Mouse (Mus musculus) brain, embryonic 14.5 days (tissue): ENCODE data around the gene Pld1.

Experiments
- CTCF ChIP-seq: fragments of 200-500 bp; IDR thresholded peaks from 2 replicates; pipeline ENCODE4 v1.5.1; 2012; ENCODE audit warnings: inconsistent platforms, mild to moderate bottlenecking, moderate library complexity, borderline replicate concordance; ENCODE audit not compliant: insufficient read depth, insufficient read length; ENCODE audit errors: extremely low read depth
- POLR2A ChIP-seq: fragments of 200-500 bp; IDR thresholded peaks from 2 replicates; pipeline ENCODE4 v1.6.1; 2012; ENCODE audit warnings: mild to moderate bottlenecking, inconsistent platforms, borderline replicate concordance; ENCODE audit not compliant: poor library complexity, insufficient read depth, insufficient read length, severe bottlenecking; ENCODE audit errors: extremely low read depth

- TF ChIP-seq POLR2A (no peak), CTCF (no peak)
Observed at GRCm38 (mm10) chr3:28026876-28027275, 88.4 kb downstream of the Pld1 start.
